Mouse (Mus musculus) forebrain, embryonic 16.5 days (tissue): Measurements from ENCODE around the gene Tmem176b. TPM values are rescaled to one million over a fixed set of nuclear protein-coding genes. Genes with fewer than 3 reads are reported as not detected.
A peak's percentile ranks its signal among the peaks of the same experiment; 100 is the strongest.

Source experiments
- ATAC-seq: fragments of 200-750 bp; cut with Nextera tagmentation; 2 replicates; pipeline ENCODE4 v1.8.0; 2017; ENCODE audit warnings: mild to moderate bottlenecking, moderate library complexity
- H3K27ac ChIP-seq: fragments of 300-500 bp; sonication (generic); 2 replicates; pipeline ENCODE4 v1.5.1; 2014; ENCODE audit warnings: low read length, control low read depth
- H3K27me3 ChIP-seq: fragments of 300-500 bp; sonication (generic); replicated peaks from 2 replicates; pipeline ENCODE4 v1.6.1; 2014; ENCODE audit warnings: low read length; ENCODE audit not compliant: control insufficient read depth, insufficient read depth
- H3K36me3 ChIP-seq: fragments of 300-500 bp; sonication (generic); 2 replicates; pipeline ENCODE4 v1.6.1; 2014; ENCODE audit not compliant: control insufficient read depth, insufficient read depth
- H3K4me1 ChIP-seq: fragments of 300-500 bp; sonication (generic); replicated peaks from 2 replicates; pipeline ENCODE4 v1.6.1; 2014; ENCODE audit warnings: low read length; ENCODE audit not compliant: control insufficient read depth, insufficient read depth
- H3K4me2 ChIP-seq: fragments of 300-500 bp; sonication (generic); 2 replicates; pipeline ENCODE4 v1.6.1; 2014; ENCODE audit warnings: mild to moderate bottlenecking, low read length, control low read depth
- H3K4me3 ChIP-seq: fragments of 300-500 bp; sonication (generic); replicated peaks from 2 replicates; pipeline ENCODE4 v1.5.1; 2014; ENCODE audit warnings: mild to moderate bottlenecking, low read length, control low read depth
- H3K9ac ChIP-seq: fragments of 300-500 bp; sonication (generic); replicated peaks from 2 replicates; pipeline ENCODE4 v1.6.1; 2014; ENCODE audit warnings: low read depth, low read length, control low read depth
- H3K9me3 ChIP-seq: fragments of 300-500 bp; sonication (generic); 2 replicates; pipeline ENCODE4 v1.6.1; 2016; ENCODE audit warnings: low read length; ENCODE audit not compliant: control insufficient read depth
- WGBS: fragments of 180-500 bp; shearing (Covaris S2); extraction: QIAGEN DNeasy Blood & Tissue Kit; methylation state at CpG from one replicate; pipeline ENCODE4 v1.1.7; 2014; 5-methylcytosine and 5-hydroxymethylcytosine counted together
- polyA plus RNA-seq: library from polyadenylated mRNA; unstranded; fragments of >200 nt; fragmentation: Nextera tagmentation; extraction: Ambion mirVana; gene quantifications from 2 replicates; pipeline ENCODE4 v1.2.1, GENCODE M21; 2015

Tmem176b gene
- polyA plus RNA-seq, 1 experiment from 2014 or later: 80.9 TPM

GRCm38 (mm10) chr6:48864723-48865122, 23.4 kb upstream of the Tmem176b start:
- Histone ChIP-seq H3K9me3 (no peaks in the 10 kb centered on the region), H3K4me2 (no peak overlapping the region), H3K4me1 (peaks cover 3% of the 10 kb centered on the region), H3K27ac (no peak overlapping the region), H3K36me3 (no peaks in the 10 kb centered on the region), H3K27me3 (peaks cover 17% of the 10 kb centered on the region), H3K4me3 (no peak overlapping the region), H3K9ac (no peak overlapping the region)
- 79% methylated on average over 3 of the region's 3 CpGs for WGBS
- no peak for ATAC-seq

DNA sequence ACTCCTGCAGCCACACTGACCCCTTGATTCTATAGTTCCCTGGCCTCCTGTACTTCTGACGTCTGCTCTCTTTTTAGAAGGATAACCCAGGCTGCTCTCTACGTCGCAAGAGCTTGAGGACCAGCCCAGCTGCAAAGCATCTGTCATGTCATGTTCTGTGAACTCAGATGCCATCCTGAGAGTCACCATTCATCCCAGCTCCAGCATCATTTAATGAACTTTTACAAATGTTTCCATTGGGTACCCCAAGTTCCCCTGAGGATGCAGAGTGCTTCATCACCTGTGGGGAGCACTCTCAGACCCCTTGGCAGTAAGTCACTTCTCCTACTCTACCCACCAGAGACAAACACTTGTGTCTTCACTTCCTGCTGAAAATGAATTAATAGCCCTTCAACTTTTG, 22.9 kb upstream of the Tmem176b start:
- H3K4me2 ChIP-seq: no peak overlapping the region
- peaks cover 3% of the 10 kb centered on the region for H3K4me1 ChIP-seq
- H3K9me3 ChIP-seq: no peaks in the 10 kb centered on the region
- H3K36me3 ChIP-seq: no peaks in the 10 kb centered on the region
- ATAC-seq: no peak
- peaks cover 17% of the 10 kb centered on the region for H3K27me3 ChIP-seq
- no peak overlapping the region for H3K4me3 ChIP-seq
- 83% methylated on average over 3 of the region's 3 CpGs for WGBS
- H3K9ac ChIP-seq: no peak overlapping the region
- H3K27ac ChIP-seq: no peak overlapping the region

DNA sequence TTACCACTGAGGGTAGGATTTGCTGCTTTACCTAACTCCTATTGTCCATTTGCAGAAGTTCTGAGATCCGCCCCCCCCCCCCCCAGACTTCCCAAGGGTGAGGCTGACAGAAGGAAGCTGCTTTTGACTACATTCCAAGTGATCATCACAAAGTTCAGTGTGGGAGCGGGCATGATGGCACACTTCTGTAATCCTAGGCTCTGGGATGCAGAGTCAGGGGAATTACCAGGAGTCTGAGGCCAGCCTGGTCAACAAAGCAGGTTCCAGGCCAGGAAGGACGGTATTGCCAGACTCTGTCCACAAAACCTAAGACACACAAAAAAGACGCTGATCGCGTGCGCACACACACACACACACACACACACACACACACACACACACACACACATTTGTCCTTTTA, 22.2 kb upstream of the Tmem176b start:
- WGBS: 90% methylated on average over 7 of the region's 7 CpGs
- H3K4me3 ChIP-seq: no peak overlapping the region
- no peaks in the 10 kb centered on the region for H3K9me3 ChIP-seq
- peaks cover 3% of the 10 kb centered on the region for H3K4me1 ChIP-seq
- peaks cover 17% of the 10 kb centered on the region for H3K27me3 ChIP-seq
- H3K4me2 ChIP-seq: no peak overlapping the region
- ATAC-seq: no peak
- no peaks in the 10 kb centered on the region for H3K36me3 ChIP-seq
- H3K9ac ChIP-seq: no peak overlapping the region
- H3K27ac ChIP-seq: no peak overlapping the region

- Histone ChIP-seq H3K4me1 (peaks cover 3% of the 10 kb centered on the region), H3K9ac (no peak overlapping the region), H3K9me3 (no peaks in the 10 kb centered on the region), H3K27me3 (peaks cover 13% of the 10 kb centered on the region), H3K4me3 (no peak overlapping the region), H3K36me3 (no peaks in the 10 kb centered on the region), H3K4me2 (no peak overlapping the region), H3K27ac (no peak overlapping the region)
- ATAC-seq: no peak
- WGBS: 75% methylated on average over 4 of the region's 4 CpGs
Observed at GRCm38 (mm10) chr6:48862816-48863215, 21.5 kb upstream of the Tmem176b start.

- WGBS: 60% methylated on average over 12 of the region's 12 CpGs
- H3K4me2 ChIP-seq: no peak overlapping the region
- peaks cover 3% of the 10 kb centered on the region for H3K4me1 ChIP-seq
Observed at GRCm38 (mm10) chr6:48861616-48862280, 20.5 kb upstream of the Tmem176b start.

DNA sequence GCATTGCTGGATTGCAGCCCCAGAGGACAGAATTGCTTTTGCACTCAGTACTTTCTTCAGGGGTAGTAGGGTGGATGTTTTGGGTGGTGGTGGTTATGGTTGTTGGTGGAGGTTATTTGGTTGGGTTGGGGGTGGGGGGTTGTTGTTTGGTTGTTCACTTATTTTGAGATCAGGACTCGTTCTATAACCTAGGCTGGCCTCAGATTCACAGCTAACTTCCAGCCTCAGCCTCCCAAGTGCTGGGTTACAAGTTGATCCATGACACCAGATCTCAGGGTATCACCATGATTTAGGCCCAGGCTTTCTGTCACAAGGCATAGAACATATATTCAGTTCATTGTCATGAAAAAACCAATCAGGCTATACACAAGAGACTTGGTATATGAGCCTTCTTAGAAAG, 19.6 kb upstream of the Tmem176b start:
- 80% methylated on average over 1 of the region's 1 CpGs for WGBS

More at GRCm38 (mm10) chr6:48861616-48862280, 20.5 kb upstream of the Tmem176b start:
- Histone ChIP-seq H3K27ac (no peak overlapping the region), H3K27me3 (peaks cover 13% of the 10 kb centered on the region), H3K4me3 (no peak overlapping the region), H3K36me3 (no peaks in the 10 kb centered on the region), H3K9me3 (no peaks in the 10 kb centered on the region), H3K9ac (no peak overlapping the region)
- ATAC-seq: no peak

GRCm38 (mm10) chr6:48860130-48860815, 19.0 kb upstream of the Tmem176b start:
- no peak for ATAC-seq
- 12% methylated on average over 23 of the region's 23 CpGs for WGBS
- no peaks in the 10 kb centered on the region for H3K36me3 ChIP-seq
- no peak overlapping the region for H3K27ac ChIP-seq
- H3K27me3 ChIP-seq: peaks cover 13% of the 10 kb centered on the region
- no peaks in the 10 kb centered on the region; the same call in 1 of the 2 replicates for H3K4me1 ChIP-seq
- peak overlapping the region; percentile 25; the same call in 1 of the 2 replicates for H3K4me2 ChIP-seq
- no peak overlapping the region for H3K4me3 ChIP-seq
- H3K9me3 ChIP-seq: no peaks in the 10 kb centered on the region
- no peak overlapping the region for H3K9ac ChIP-seq

More for the DNA sequence above, 19.6 kb upstream of the Tmem176b start:
- Histone ChIP-seq H3K4me1 (no peaks in the 10 kb centered on the region; the same call in 1 of the 2 replicates), H3K4me3 (no peak overlapping the region), H3K27ac (no peak overlapping the region), H3K9me3 (no peaks in the 10 kb centered on the region), H3K36me3 (no peaks in the 10 kb centered on the region), H3K4me2 (no peak overlapping the region), H3K27me3 (peaks cover 13% of the 10 kb centered on the region), H3K9ac (no peak overlapping the region)
- ATAC-seq: no peak

DNA sequence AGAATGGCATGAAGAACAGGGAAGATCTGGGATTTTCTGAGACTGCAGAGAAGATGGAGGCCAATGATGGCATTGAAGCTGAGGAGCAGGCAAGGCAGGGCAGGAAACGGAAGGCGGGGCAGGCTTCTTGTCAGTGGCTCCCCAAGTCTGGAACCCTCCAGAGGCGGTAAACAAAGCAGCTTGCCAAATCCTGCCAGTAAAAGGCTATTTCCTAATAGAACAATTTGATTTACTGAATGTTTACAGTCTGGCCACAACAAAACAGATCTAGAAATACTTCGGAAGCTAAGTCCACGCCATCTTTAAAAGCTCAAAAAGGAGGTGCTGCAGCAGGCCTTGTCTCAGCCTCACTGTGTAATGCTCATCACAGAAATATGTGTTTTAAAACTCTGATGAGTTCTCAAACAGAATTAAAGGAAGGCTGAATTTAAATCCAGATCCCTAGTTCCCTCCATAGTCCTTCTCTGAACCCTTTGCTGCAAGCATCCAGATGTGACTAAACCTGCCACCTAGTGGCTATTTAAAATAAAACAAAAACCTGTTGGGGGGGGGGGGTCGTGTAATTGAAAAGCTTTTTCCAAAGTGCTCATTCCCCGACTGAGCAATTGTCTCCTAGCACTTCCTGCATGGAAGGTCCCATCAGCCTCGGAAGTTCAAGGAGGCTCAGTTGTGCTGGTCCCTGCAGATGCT, 16.5 kb upstream of the Tmem176b start:
- no peak overlapping the region for H3K9ac ChIP-seq
- ATAC-seq: no peak
- 46% methylated on average over 8 of the region's 8 CpGs for WGBS

DNA sequence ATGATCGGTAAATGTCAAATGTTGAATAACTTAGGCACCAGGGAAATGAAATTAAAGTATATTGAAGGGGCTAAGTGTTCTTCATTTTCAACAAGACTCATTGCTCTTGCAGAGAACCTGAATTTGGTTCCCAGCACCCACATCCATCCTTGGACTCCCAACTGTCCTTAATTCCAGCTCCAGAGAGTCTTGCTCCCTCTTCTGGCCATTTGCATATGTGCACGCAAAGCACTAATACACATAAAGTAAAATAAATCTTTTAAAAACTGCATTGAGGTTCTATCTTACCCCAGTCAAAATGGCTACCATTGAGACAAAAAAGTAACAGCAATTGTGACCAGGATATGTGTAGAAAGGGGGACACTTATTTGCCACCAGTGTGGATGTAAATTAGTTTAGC, 12.9 kb upstream of the Tmem176b start:
- no peak for ATAC-seq
- Histone ChIP-seq H3K27ac (no peak overlapping the region), H3K4me3 (no peak overlapping the region), H3K9me3 (no peaks in the 10 kb centered on the region), H3K27me3 (0 out of 2 replicates have a peak, but pooled peaks cover 2% of the 10 kb centered on the region), H3K9ac (no peak overlapping the region), H3K4me1 (peaks cover 7% of the 10 kb centered on the region), H3K36me3 (no peaks in the 10 kb centered on the region), H3K4me2 (no peak overlapping the region)
- WGBS: 96% methylated on average over 2 of the region's 2 CpGs

More for the DNA sequence above, 16.5 kb upstream of the Tmem176b start:
- H3K36me3 ChIP-seq: no peaks in the 10 kb centered on the region
- no peak overlapping the region for H3K4me2 ChIP-seq
- peaks cover 4% of the 10 kb centered on the region; the same call in 1 of the 2 replicates for H3K27me3 ChIP-seq
- no peaks in the 10 kb centered on the region for H3K9me3 ChIP-seq
- no peak overlapping the region for H3K4me3 ChIP-seq
- no peaks in the 10 kb centered on the region; the same call in 1 of the 2 replicates for H3K4me1 ChIP-seq
- H3K27ac ChIP-seq: no peak overlapping the region
